Mouse (Mus musculus): ENCODE measurements around the gene Ehd1. TPM values are rescaled to one million over a fixed set of nuclear protein-coding genes. Genes with fewer than 3 reads are reported as not detected.

Gene Ehd1
- polyA plus RNA-seq (2012; rRNA removed): 142 and 291 TPM in 2 replicates

DNA sequence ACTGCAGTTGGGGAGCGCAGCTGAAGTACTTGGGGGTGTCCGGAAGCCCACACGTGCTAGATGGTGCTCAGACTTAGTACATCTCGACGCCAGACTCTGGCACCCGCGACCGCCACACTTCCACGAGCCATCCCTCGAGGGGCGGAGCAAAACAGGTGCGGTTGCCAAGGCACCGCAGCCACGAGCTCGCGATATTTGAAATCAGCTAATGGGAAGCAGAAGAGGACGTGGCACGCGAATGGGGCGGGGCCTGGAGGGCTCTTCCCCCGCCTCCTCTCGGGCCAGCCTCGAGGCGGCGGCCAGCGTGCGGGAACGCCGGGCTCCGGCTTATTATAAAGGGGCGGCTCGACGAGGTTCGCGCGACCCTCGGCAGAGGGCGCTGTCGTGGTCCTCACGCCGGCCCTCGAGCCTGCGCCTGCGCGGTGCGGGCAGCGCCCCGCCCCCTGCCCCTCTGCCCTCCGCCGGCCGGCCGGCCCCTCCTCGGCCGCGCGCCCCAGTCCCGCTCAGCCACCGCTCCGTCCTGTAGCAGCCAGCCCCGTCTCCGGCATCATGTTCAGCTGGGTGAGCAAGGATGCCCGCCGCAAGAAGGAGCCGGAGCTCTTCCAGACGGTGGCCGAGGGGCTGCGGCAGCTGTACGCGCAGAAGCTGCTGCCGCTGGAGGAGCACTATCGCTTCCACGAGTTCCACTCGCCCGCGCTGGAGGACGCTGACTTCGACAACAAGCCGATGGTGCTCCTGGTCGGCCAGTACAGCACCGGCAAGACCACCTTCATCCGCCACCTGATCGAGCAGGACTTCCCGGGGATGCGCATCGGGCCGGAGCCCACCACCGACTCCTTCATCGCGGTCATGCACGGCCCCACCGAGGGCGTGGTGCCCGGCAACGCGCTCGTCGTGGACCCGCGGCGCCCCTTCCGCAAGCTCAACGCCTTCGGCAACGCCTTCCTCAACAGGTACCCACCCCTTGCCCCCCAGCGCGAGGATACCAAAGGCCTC is at the start of gene Ehd1:
TSS of gene Ehd1 (plus strand) at position 300 of the 996 bp plus-strand sequence.
- WGBS: under 1% methylated on average over 106 of the region's 106 CpGs
- no peak for DNase-seq (ENCODE audit: low read depth, low spot score)

GRCm38 (mm10) chr19:6226763-6227162 is 49.8 kb upstream of the Ehd1 start:
- WGBS: 94% methylated on average over 14 of the region's 14 CpGs
- no peak for DNase-seq (ENCODE audit: low read depth, low spot score)

DNA sequence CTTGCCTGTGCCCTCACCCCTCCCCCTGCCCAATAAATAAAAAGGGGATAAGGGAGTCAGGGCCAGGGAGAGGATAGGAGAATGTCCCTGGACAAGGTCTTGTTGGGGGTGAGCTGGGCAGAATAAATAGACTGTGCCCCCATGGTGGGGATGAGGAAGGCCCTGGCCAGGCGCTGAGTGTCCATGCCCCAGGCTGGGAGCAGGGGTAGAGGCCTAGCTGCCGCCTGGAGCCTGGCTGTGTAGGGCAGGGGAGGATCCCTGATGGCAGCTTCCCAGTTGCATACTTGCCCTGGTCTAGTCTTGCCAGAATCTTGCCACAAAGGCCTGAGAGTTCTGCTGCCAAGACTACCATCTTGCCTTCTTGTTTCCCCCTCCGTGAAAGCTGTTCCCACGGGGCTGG is 48.7 kb upstream of the Ehd1 start:
- WGBS: 97% methylated on average over 4 of the region's 4 CpGs
- DNase-seq (ENCODE audit: low read depth, low spot score): no peak

GRCm38 (mm10) chr19:6230411-6230810 is 46.1 kb upstream of the Ehd1 start:
- no peak for DNase-seq (ENCODE audit: low read depth, low spot score)
- WGBS: 87% methylated on average over 4 of the region's 4 CpGs

DNA sequence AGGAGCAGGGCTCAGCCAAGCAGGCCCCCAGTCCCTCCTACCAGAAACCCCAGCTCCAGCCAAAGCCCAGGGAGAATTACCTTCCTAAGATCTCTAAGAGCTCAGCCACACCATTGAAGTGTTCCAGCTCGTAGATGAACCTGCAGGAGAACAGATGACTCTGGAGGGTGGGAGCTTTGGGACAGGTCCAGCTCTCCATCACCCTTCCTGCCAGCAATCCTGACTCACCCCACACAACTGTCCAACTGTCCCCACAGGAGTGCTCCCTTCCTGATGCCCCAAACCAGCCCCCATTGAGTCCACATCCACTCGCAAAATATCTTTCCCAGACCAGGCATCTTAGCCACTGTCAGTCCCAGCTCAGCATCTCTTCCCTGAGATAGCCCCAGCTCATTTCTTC is 45.5 kb upstream of the Ehd1 start:
- 82% methylated on average over 2 of the region's 2 CpGs for WGBS
- no peak for DNase-seq (ENCODE audit: low read depth, low spot score)

GRCm38 (mm10) chr19:6233647-6234046 is 42.9 kb upstream of the Ehd1 start:
- WGBS: 92% methylated on average over 16 of the region's 16 CpGs
- DNase-seq (ENCODE audit: low read depth, low spot score): no peak

- WGBS: 76% methylated on average over 11 of the region's 11 CpGs
- DNase-seq (ENCODE audit: low read depth, low spot score): no peak
Observed at GRCm38 (mm10) chr19:6234337-6235083, 42.0 kb upstream of the Ehd1 start.

GRCm38 (mm10) chr19:6235084-6236052 is 41.2 kb upstream of the Ehd1 start, which contains the start of gene Ppp2r5b:
Ppp2r5b (minus strand) TSS chr19:6235872.
- 6% methylated on average over 48 of the region's 48 CpGs for WGBS
- DNase-seq (ENCODE audit: low read depth, low spot score): peak; percentile 82

DNA sequence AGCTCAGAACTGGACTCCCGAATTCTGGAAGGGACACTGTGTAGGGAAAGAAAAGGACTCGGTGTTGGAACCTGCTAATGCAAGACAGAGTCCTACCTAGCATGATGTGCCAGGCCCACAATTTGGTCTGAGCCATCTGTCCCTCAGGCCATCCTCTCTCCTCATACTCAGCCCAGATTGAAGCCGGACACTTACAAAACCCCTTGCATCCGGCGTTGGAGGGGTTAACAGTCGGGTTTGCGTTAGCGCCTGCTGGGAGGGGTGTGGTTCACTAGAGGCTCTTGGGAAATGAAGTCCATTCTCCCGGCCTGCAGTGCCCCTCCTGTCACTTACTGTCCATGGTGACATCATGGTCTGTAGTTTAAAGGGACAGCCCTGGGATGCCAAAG is 40.5 kb upstream of the Ehd1 start:
- WGBS: 1% methylated on average over 9 of the region's 9 CpGs

GRCm38 (mm10) chr19:6236842-6237241 is 39.7 kb upstream of the Ehd1 start:
- WGBS: 74% methylated on average over 7 of the region's 7 CpGs
- DNase-seq (ENCODE audit: low read depth, low spot score): no peak

More for the DNA sequence above, 40.5 kb upstream of the Ehd1 start:
- peak; percentile 82 for DNase-seq (ENCODE audit: low read depth, low spot score)

- DNase-seq (ENCODE audit: low read depth, low spot score): no peak
Observed at GRCm38 (mm10) chr19:6238740-6239139, 37.8 kb upstream of the Ehd1 start.

DNA sequence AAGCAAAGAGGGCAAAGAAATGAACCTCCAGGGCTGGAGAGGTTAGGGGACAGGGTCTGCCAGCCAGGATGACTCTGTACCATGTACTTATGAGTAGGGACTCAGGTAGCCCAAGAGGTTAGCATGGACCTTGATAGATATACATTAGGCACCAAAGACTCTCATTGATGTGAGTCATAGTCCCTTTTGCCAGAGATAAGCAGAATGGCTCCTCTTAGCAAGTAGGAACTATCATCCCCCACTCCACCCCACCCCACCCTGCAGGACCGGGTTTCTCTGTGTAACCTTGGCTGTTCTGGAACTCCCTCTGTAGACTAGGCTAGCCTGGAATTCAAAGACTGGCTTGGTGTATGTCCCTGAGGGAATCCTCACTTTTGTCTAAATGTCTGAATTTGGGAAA is 36.4 kb upstream of the Ehd1 start:
- 32% methylated on average over 1 of the region's 1 CpGs for WGBS
- DNase-seq (ENCODE audit: low read depth, low spot score): no peak

GRCm38 (mm10) chr19:6240725-6241124 is 35.8 kb upstream of the Ehd1 start:
- DNase-seq (ENCODE audit: low read depth, low spot score): no peak
- 33% methylated on average over 5 of the region's 5 CpGs for WGBS

GRCm38 (mm10) chr19:6241274-6242107 is 35.0 kb upstream of the Ehd1 start, which contains the start of gene Atg2a:
Atg2a (plus strand) TSS chr19:6241668.
- WGBS: under 1% methylated on average over 55 of the region's 55 CpGs
- peak; percentile 98 for DNase-seq (ENCODE audit: low read depth, low spot score)

DNA sequence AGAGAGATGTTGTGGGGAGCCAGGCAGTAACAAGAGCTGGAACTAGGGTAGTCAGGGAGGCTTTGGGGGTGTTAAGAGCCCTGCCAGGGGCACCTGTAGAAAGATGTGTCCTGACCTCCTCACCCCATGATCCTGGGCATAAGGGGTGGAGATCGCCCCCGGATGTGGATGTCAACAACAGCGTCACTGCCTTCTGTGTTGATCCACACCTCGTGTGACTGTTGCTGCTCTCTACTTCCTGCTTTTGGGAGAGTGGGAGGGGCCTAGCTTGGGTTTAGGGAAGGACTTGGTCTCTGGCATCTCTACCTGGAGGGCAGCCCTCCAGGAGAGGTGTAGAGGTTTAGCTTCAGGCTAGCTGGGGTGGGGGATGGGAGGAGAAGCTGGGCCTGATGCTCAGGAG is 34.2 kb upstream of the Ehd1 start:
- WGBS: 0% methylated on average over 4 of the region's 4 CpGs
- DNase-seq (ENCODE audit: low read depth, low spot score): no peak

GRCm38 (mm10) chr19:6243226-6243625 is 33.3 kb upstream of the Ehd1 start:
- 50% methylated on average over 5 of the region's 5 CpGs for WGBS
- no peak for DNase-seq (ENCODE audit: low read depth, low spot score)

GRCm38 (mm10) chr19:6245806-6246205 is 30.7 kb upstream of the Ehd1 start:
- WGBS: 43% methylated on average over 1 of the region's 1 CpGs
- no peak for DNase-seq (ENCODE audit: low read depth, low spot score)

- 94% methylated on average over 29 of the region's 29 CpGs for WGBS
- DNase-seq (ENCODE audit: low read depth, low spot score): no peak
Observed at GRCm38 (mm10) chr19:6247526-6248300, 28.8 kb upstream of the Ehd1 start.
